Mouse (Mus musculus): ENCODE measurements around the gene Gm49425. TPM values are rescaled to one million over a fixed set of nuclear protein-coding genes. Genes with fewer than 3 reads are reported as not detected.
A peak's percentile ranks its signal among the peaks of the same experiment; 100 is the strongest.
"Not testable (repeated sequence)": the region's sequence is repeated elsewhere in the genome, so short reads cannot be mapped to it uniquely, and the experiment has no call there.

Gene Gm49425
- total RNA-seq (2021) = not detected
- long read RNA-seq = 0 reads

GRCm38 (mm10) chr15:101517161-101517560, at the start of gene Gm49425:
Gene Gm49425, minus strand, starts transcription at chr15:101517261.
- not testable (repeated sequence) for DNase-seq (ENCODE audit: low spot score in 2 of 2)

GRCm38 (mm10) chr15:101562850-101563249, 45.8 kb upstream of the Gm49425 start, which contains the start of gene Krt90:
Gene Krt90, minus strand, starts transcription at chr15:101562950.
- DNase-seq (ENCODE audit: low spot score in 2 of 2) = no peak

- DNase-seq (ENCODE audit: low spot score in 2 of 2) = peak; percentile 37 to 56
These were observed 41.1 kb upstream of the Gm49425 start for GRCm38 (mm10) chr15:101558034-101558646.

- peak; percentile 34 to 35 for DNase-seq (ENCODE audit: low spot score in 2 of 2)
These were observed 36.1 kb upstream of the Gm49425 start for GRCm38 (mm10) chr15:101553169-101553568.

- no peak for DNase-seq (ENCODE audit: low spot score in 2 of 2)
These were observed 35.1 kb upstream of the Gm49425 start for GRCm38 (mm10) chr15:101552188-101552587.

GRCm38 (mm10) chr15:101550567-101550966, 33.5 kb upstream of the Gm49425 start, which contains the start of gene Krt82:
Gene Krt82, minus strand, starts transcription at chr15:101550667.
- DNase-seq (ENCODE audit: low spot score in 2 of 2) = no peak

- DNase-seq (ENCODE audit: low spot score in 2 of 2) = no peak
These were observed 27.4 kb upstream of the Gm49425 start for GRCm38 (mm10) chr15:101544478-101544877.

GRCm38 (mm10) chr15:101542543-101542942, 25.5 kb upstream of the Gm49425 start:
- DNase-seq (ENCODE audit: low spot score in 2 of 2) = no peak

GRCm38 (mm10) chr15:101538580-101538900, 21.5 kb upstream of the Gm49425 start:
- DNase-seq (ENCODE audit: low spot score in 2 of 2) = no peak

- DNase-seq (ENCODE audit: low spot score in 2 of 2) = no peak
These were observed 21.0 kb upstream of the Gm49425 start for GRCm38 (mm10) chr15:101537864-101538579.

- DNase-seq (ENCODE audit: low spot score in 2 of 2) = no peak
These were observed 19.2 kb upstream of the Gm49425 start for GRCm38 (mm10) chr15:101536054-101536850.

- DNase-seq (ENCODE audit: low spot score in 2 of 2) = no peak
These were observed 15.7 kb upstream of the Gm49425 start, which contains the start of gene Krt84 for GRCm38 (mm10) chr15:101532720-101533119. Gene Krt84, minus strand, starts transcription at chr15:101532820.

- DNase-seq (ENCODE audit: low spot score in 2 of 2) = no peak
These were observed 5.6 kb upstream of the Gm49425 start for GRCm38 (mm10) chr15:101522556-101523232.

- DNase-seq (ENCODE audit: low spot score in 2 of 2) = peak; percentile 84 to 87
These were observed 2.7 kb upstream of the Gm49425 start for GRCm38 (mm10) chr15:101519792-101520191.

- no peak for DNase-seq (ENCODE audit: low spot score in 2 of 2)
These were observed 8.8 kb downstream of the Gm49425 start for GRCm38 (mm10) chr15:101508247-101508646.

- DNase-seq (ENCODE audit: low spot score in 2 of 2) = no peak
These were observed 9.9 kb downstream of the Gm49425 start for GRCm38 (mm10) chr15:101506896-101507758.

- DNase-seq (ENCODE audit: low spot score in 2 of 2) = no peak
These were observed 19.9 kb downstream of the Gm49425 start for GRCm38 (mm10) chr15:101497181-101497580.

GRCm38 (mm10) chr15:101495266-101495665, 21.8 kb downstream of the Gm49425 start:
- DNase-seq (ENCODE audit: low spot score in 2 of 2) = no peak

- no peak for DNase-seq (ENCODE audit: low spot score in 2 of 2)
These were observed 22.9 kb downstream of the Gm49425 start for GRCm38 (mm10) chr15:101494203-101494602.

- no peak for DNase-seq (ENCODE audit: low spot score in 2 of 2)
These were observed 23.3 kb downstream of the Gm49425 start for GRCm38 (mm10) chr15:101493713-101494112.
